Mouse (Mus musculus): ENCODE data around the gene S100a13. TPM values are rescaled to one million over a fixed set of nuclear protein-coding genes. Genes with fewer than 3 reads are reported as not detected.

The S100a13 gene
- 10.6 and 12.3 TPM in 2 replicates for polyA plus RNA-seq (2016; fragmentation: Nextera tagmentation; extraction: Ambion mirVana)

GRCm38 (mm10) chr3:90513796-90514590 lies at the start of gene S100a13, which contains the start of gene S100a1:
S100a13 (plus strand) TSS chr3:90514435.
S100a1 (minus strand) TSS chr3:90514392.
- Histone ChIP-seq H3K4me2 (replicated peaks) (peak within 1 kb of the TSS; percentile 66), H3K9ac (0 out of 2 replicates have a peak within 1 kb of the TSS, but pooled peaks have one; percentile 2), H3K27me3 (replicated peaks) (peaks cover 22% of the 10 kb centered on the region), H3K27ac (no peak within 1 kb of the TSS), H3K4me1 (peaks cover 14% of the 10 kb centered on the region), H3K4me3 (peak within 1 kb of the TSS; percentile 26), H3K9me3 (no peaks in the 10 kb centered on the region), H3K36me3 (no peaks in the 10 kb centered on the region)
- 3% methylated on average over 25 of the region's 25 CpGs for WGBS
- 0 out of 2 replicates have a peak, but pooled peaks have one; percentile 13 for ATAC-seq (ENCODE audit: low FRiP score, low read depth)

GRCm38 (mm10) chr3:90464552-90465080 lies 49.6 kb upstream of the S100a13 start:
- Histone ChIP-seq H3K27me3 (replicated peaks) (peaks cover 47% of the 10 kb centered on the region), H3K4me1 (peaks cover 12% of the 10 kb centered on the region; the same call in 1 of the 2 replicates), H3K9ac (0 out of 2 replicates have a peak overlapping the region, but pooled peaks have one; percentile 56), H3K4me3 (peak overlapping the region; percentile 48), H3K36me3 (no peaks in the 10 kb centered on the region), H3K9me3 (no peaks in the 10 kb centered on the region), H3K27ac (no peak overlapping the region), H3K4me2 (replicated peaks) (peak overlapping the region; percentile 69)
- ATAC-seq (ENCODE audit: low FRiP score, low read depth): peak; percentile 12
- WGBS: 9% methylated on average over 37 of the region's 37 CpGs

- H3K36me3 ChIP-seq: no peaks in the 10 kb centered on the region
- no peak overlapping the region for H3K27ac ChIP-seq
- H3K4me3 ChIP-seq: peak overlapping the region; percentile 48
- peak overlapping the region; percentile 56 for H3K9ac ChIP-seq
- H3K4me2 ChIP-seq (replicated peaks): peak overlapping the region; percentile 69
- peak; percentile 54 for ATAC-seq (ENCODE audit: low FRiP score, low read depth)
- no peaks in the 10 kb centered on the region for H3K9me3 ChIP-seq
- H3K27me3 ChIP-seq (replicated peaks): peaks cover 47% of the 10 kb centered on the region
- 1% methylated on average over 75 of the region's 75 CpGs for WGBS
- H3K4me1 ChIP-seq: peaks cover 12% of the 10 kb centered on the region; the same call in 1 of the 2 replicates
These were observed 49.1 kb upstream of the S100a13 start for GRCm38 (mm10) chr3:90465081-90465685.

GRCm38 (mm10) chr3:90465686-90466310 lies 48.4 kb upstream of the S100a13 start, which contains the start of gene Npr1:
Npr1 (minus strand) TSS chr3:90465866.
- H3K9me3 ChIP-seq: no peaks in the 10 kb centered on the region
- no peak within 1 kb of the TSS for H3K27ac ChIP-seq
- H3K4me3 ChIP-seq: peak within 1 kb of the TSS; percentile 48
- H3K36me3 ChIP-seq: no peaks in the 10 kb centered on the region
- peak within 1 kb of the TSS; percentile 56 for H3K9ac ChIP-seq
- peak within 1 kb of the TSS; percentile 69 for H3K4me2 ChIP-seq (replicated peaks)
- peaks cover 12% of the 10 kb centered on the region; the same call in 1 of the 2 replicates for H3K4me1 ChIP-seq
- WGBS: under 1% methylated on average over 27 of the region's 49 CpGs
- peaks cover 47% of the 10 kb centered on the region for H3K27me3 ChIP-seq (replicated peaks)
- ATAC-seq (ENCODE audit: low FRiP score, low read depth): peak; percentile 51

- H3K4me2 ChIP-seq (replicated peaks): peak overlapping the region; percentile 69
- H3K4me3 ChIP-seq: peak overlapping the region; percentile 48
- H3K9me3 ChIP-seq: no peaks in the 10 kb centered on the region
- peak; percentile 39 for ATAC-seq (ENCODE audit: low FRiP score, low read depth)
- peaks cover 44% of the 10 kb centered on the region for H3K27me3 ChIP-seq (replicated peaks)
- under 1% methylated on average over 15 of the region's 15 CpGs for WGBS
- 0 out of 2 replicates have a peak overlapping the region, but pooled peaks have one; percentile 56 for H3K9ac ChIP-seq
- no peak overlapping the region for H3K27ac ChIP-seq
- no peaks in the 10 kb centered on the region for H3K36me3 ChIP-seq
- peaks cover 12% of the 10 kb centered on the region; the same call in 1 of the 2 replicates for H3K4me1 ChIP-seq
These were observed 47.9 kb upstream of the S100a13 start for GRCm38 (mm10) chr3:90466311-90466766.

GRCm38 (mm10) chr3:90467618-90468300 lies 46.5 kb upstream of the S100a13 start:
- Histone ChIP-seq H3K9ac (no peak overlapping the region), H3K27ac (no peak overlapping the region), H3K4me1 (peaks cover 12% of the 10 kb centered on the region; the same call in 1 of the 2 replicates), H3K4me2 (replicated peaks) (no peak overlapping the region), H3K9me3 (no peaks in the 10 kb centered on the region), H3K27me3 (replicated peaks) (peaks cover 34% of the 10 kb centered on the region), H3K4me3 (no peak overlapping the region), H3K36me3 (no peaks in the 10 kb centered on the region)
- 93% methylated on average over 10 of the region's 10 CpGs for WGBS
- no peak for ATAC-seq (ENCODE audit: low FRiP score, low read depth)

GRCm38 (mm10) chr3:90472213-90472612 lies 42.0 kb upstream of the S100a13 start:
- no peak overlapping the region for H3K27ac ChIP-seq
- H3K4me3 ChIP-seq: no peak overlapping the region
- H3K9me3 ChIP-seq: no peaks in the 10 kb centered on the region
- H3K9ac ChIP-seq: no peak overlapping the region
- H3K4me1 ChIP-seq: 0 out of 2 replicates have a peak, but pooled peaks cover 4% of the 10 kb centered on the region
- H3K4me2 ChIP-seq (replicated peaks): no peak overlapping the region
- H3K36me3 ChIP-seq: no peaks in the 10 kb centered on the region
- WGBS: 32% methylated on average over 3 of the region's 3 CpGs
- no peaks in the 10 kb centered on the region for H3K27me3 ChIP-seq (replicated peaks)
- ATAC-seq (ENCODE audit: low FRiP score, low read depth): no peak

GRCm38 (mm10) chr3:90475151-90475830 lies 38.9 kb upstream of the S100a13 start:
- H3K4me1 ChIP-seq: 0 out of 2 replicates have a peak, but pooled peaks cover 6% of the 10 kb centered on the region
- peaks cover 26% of the 10 kb centered on the region for H3K36me3 ChIP-seq
- H3K27me3 ChIP-seq (replicated peaks): no peaks in the 10 kb centered on the region
- WGBS: 45% methylated on average over 16 of the region's 16 CpGs
- ATAC-seq (ENCODE audit: low FRiP score, low read depth): peak; percentile 26
- no peak overlapping the region for H3K27ac ChIP-seq
- no peak overlapping the region for H3K4me3 ChIP-seq
- H3K9me3 ChIP-seq: no peaks in the 10 kb centered on the region
- no peak overlapping the region; the same call in 1 of the 2 replicates for H3K4me2 ChIP-seq (replicated peaks)
- no peak overlapping the region for H3K9ac ChIP-seq

- H3K9me3 ChIP-seq: no peaks in the 10 kb centered on the region
- H3K4me3 ChIP-seq: peak within 1 kb of the TSS; percentile 76
- H3K27ac ChIP-seq: peak within 1 kb of the TSS; percentile 90
- peak; percentile 99 for ATAC-seq (ENCODE audit: low FRiP score, low read depth)
- under 1% methylated on average over 45 of the region's 45 CpGs for WGBS
- H3K4me2 ChIP-seq (replicated peaks): peak within 1 kb of the TSS; percentile 71
- H3K36me3 ChIP-seq: peaks cover 33% of the 10 kb centered on the region
- 0 out of 2 replicates have a peak, but pooled peaks cover 6% of the 10 kb centered on the region for H3K4me1 ChIP-seq
- H3K9ac ChIP-seq: peak within 1 kb of the TSS; percentile 85
- H3K27me3 ChIP-seq (replicated peaks): no peaks in the 10 kb centered on the region
These were observed 38.2 kb upstream of the S100a13 start, which contains the start of gene Ilf2 for GRCm38 (mm10) chr3:90475831-90476611. Ilf2 (plus strand) TSS chr3:90476126.

GRCm38 (mm10) chr3:90486998-90487397 lies 27.2 kb upstream of the S100a13 start:
- no peak overlapping the region for H3K9ac ChIP-seq
- peaks cover 11% of the 10 kb centered on the region; the same call in 1 of the 2 replicates for H3K4me1 ChIP-seq
- ATAC-seq (ENCODE audit: low FRiP score, low read depth): no peak
- no peaks in the 10 kb centered on the region for H3K9me3 ChIP-seq
- H3K36me3 ChIP-seq: peaks cover 65% of the 10 kb centered on the region
- no peak overlapping the region for H3K4me2 ChIP-seq (replicated peaks)
- WGBS: 85% methylated on average over 5 of the region's 5 CpGs
- H3K4me3 ChIP-seq: no peak overlapping the region
- no peaks in the 10 kb centered on the region for H3K27me3 ChIP-seq (replicated peaks)
- no peak overlapping the region for H3K27ac ChIP-seq
